Mouse (Mus musculus): Measurements from ENCODE around the gene Med12l. TPM values are rescaled to one million over a fixed set of nuclear protein-coding genes. Genes with fewer than 3 reads are reported as not detected.
A peak's percentile ranks its signal among the peaks of the same experiment; 100 is the strongest.

Med12l gene
- total RNA-seq, 1 experiment from 2014 or later, result 10.6 TPM

- no peak for ATAC-seq (replicated peaks in 1 of 2; ENCODE audit: insufficient read depth in 1 of 2, low FRiP score in 2 of 2, low TSS enrichment in 1 of 2, low read depth in 1 of 2, poor library complexity in 2 of 2, severe bottlenecking in 2 of 2)
Measured at GRCm38 (mm10) chr3:59194099-59194498, 188.5 kb downstream of the Med12l start.

- ATAC-seq (replicated peaks in 1 of 2; ENCODE audit: insufficient read depth in 1 of 2, low FRiP score in 2 of 2, low TSS enrichment in 1 of 2, low read depth in 1 of 2, poor library complexity in 2 of 2, severe bottlenecking in 2 of 2), result no peak
Measured at GRCm38 (mm10) chr3:59194938-59195337, 189.3 kb downstream of the Med12l start, which contains the start of gene Gpr87. Gpr87 (minus strand) TSS chr3:59195104.

GRCm38 (mm10) chr3:59197329-59197948, 191.8 kb downstream of the Med12l start:
- ATAC-seq (replicated peaks in 1 of 2; ENCODE audit: insufficient read depth in 1 of 2, low FRiP score in 2 of 2, low TSS enrichment in 1 of 2, low read depth in 1 of 2, poor library complexity in 2 of 2, severe bottlenecking in 2 of 2), result no peak

GRCm38 (mm10) chr3:59203802-59204520, 198.3 kb downstream of the Med12l start:
- ATAC-seq (replicated peaks in 1 of 2; ENCODE audit: insufficient read depth in 1 of 2, low FRiP score in 2 of 2, low TSS enrichment in 1 of 2, low read depth in 1 of 2, poor library complexity in 2 of 2, severe bottlenecking in 2 of 2), result 0 out of 4 replicates have a peak, but pooled peaks of 1 of the 2 experiments have one; percentile 24

GRCm38 (mm10) chr3:59204719-59205503, 199.3 kb downstream of the Med12l start:
- ATAC-seq (replicated peaks in 1 of 2; ENCODE audit: insufficient read depth in 1 of 2, low FRiP score in 2 of 2, low TSS enrichment in 1 of 2, low read depth in 1 of 2, poor library complexity in 2 of 2, severe bottlenecking in 2 of 2), result no peak

- peak; percentile 25 to 33; a peak in 2 of 4 replicates for ATAC-seq (replicated peaks in 1 of 2; ENCODE audit: insufficient read depth in 1 of 2, low FRiP score in 2 of 2, low TSS enrichment in 1 of 2, low read depth in 1 of 2, poor library complexity in 2 of 2, severe bottlenecking in 2 of 2)
Measured at GRCm38 (mm10) chr3:59205941-59206340, 200.3 kb downstream of the Med12l start.

- 0 out of 4 replicates have a peak, but pooled peaks of 1 of the 2 experiments have one; percentile 6 for ATAC-seq (replicated peaks in 1 of 2; ENCODE audit: insufficient read depth in 1 of 2, low FRiP score in 2 of 2, low TSS enrichment in 1 of 2, low read depth in 1 of 2, poor library complexity in 2 of 2, severe bottlenecking in 2 of 2)
Measured at GRCm38 (mm10) chr3:59208650-59209548, 203.3 kb downstream of the Med12l start.

- ATAC-seq (replicated peaks in 1 of 2; ENCODE audit: insufficient read depth in 1 of 2, low FRiP score in 2 of 2, low TSS enrichment in 1 of 2, low read depth in 1 of 2, poor library complexity in 2 of 2, severe bottlenecking in 2 of 2), result no peak
Measured at GRCm38 (mm10) chr3:59210089-59210488, 204.5 kb downstream of the Med12l start.

GRCm38 (mm10) chr3:59210727-59211126, 205.1 kb downstream of the Med12l start, which contains the start of gene P2ry13:
P2ry13 (minus strand) TSS chr3:59210882.
- ATAC-seq (replicated peaks in 1 of 2; ENCODE audit: insufficient read depth in 1 of 2, low FRiP score in 2 of 2, low TSS enrichment in 1 of 2, low read depth in 1 of 2, poor library complexity in 2 of 2, severe bottlenecking in 2 of 2), result peak; percentile 74 to 75

- peak; percentile 36 to 53; a peak in 3 of 4 replicates for ATAC-seq (replicated peaks in 1 of 2; ENCODE audit: insufficient read depth in 1 of 2, low FRiP score in 2 of 2, low TSS enrichment in 1 of 2, low read depth in 1 of 2, poor library complexity in 2 of 2, severe bottlenecking in 2 of 2)
Measured at GRCm38 (mm10) chr3:59211784-59212183, 206.2 kb downstream of the Med12l start.

GRCm38 (mm10) chr3:59212404-59212803, 206.8 kb downstream of the Med12l start:
- peak in 1 of 2 experiments; percentile 23; a peak in 1 of 4 replicates for ATAC-seq (replicated peaks in 1 of 2; ENCODE audit: insufficient read depth in 1 of 2, low FRiP score in 2 of 2, low TSS enrichment in 1 of 2, low read depth in 1 of 2, poor library complexity in 2 of 2, severe bottlenecking in 2 of 2)

GRCm38 (mm10) chr3:59217211-59217610, 211.6 kb downstream of the Med12l start:
- ATAC-seq (replicated peaks in 1 of 2; ENCODE audit: insufficient read depth in 1 of 2, low FRiP score in 2 of 2, low TSS enrichment in 1 of 2, low read depth in 1 of 2, poor library complexity in 2 of 2, severe bottlenecking in 2 of 2), result no peak

- ATAC-seq (replicated peaks in 1 of 2; ENCODE audit: insufficient read depth in 1 of 2, low FRiP score in 2 of 2, low TSS enrichment in 1 of 2, low read depth in 1 of 2, poor library complexity in 2 of 2, severe bottlenecking in 2 of 2), result no peak
Measured at GRCm38 (mm10) chr3:59219326-59219725, 213.7 kb downstream of the Med12l start.

GRCm38 (mm10) chr3:59222303-59222702, 216.7 kb downstream of the Med12l start:
- no peak for ATAC-seq (replicated peaks in 1 of 2; ENCODE audit: insufficient read depth in 1 of 2, low FRiP score in 2 of 2, low TSS enrichment in 1 of 2, low read depth in 1 of 2, poor library complexity in 2 of 2, severe bottlenecking in 2 of 2)

- ATAC-seq (replicated peaks in 1 of 2; ENCODE audit: insufficient read depth in 1 of 2, low FRiP score in 2 of 2, low TSS enrichment in 1 of 2, low read depth in 1 of 2, poor library complexity in 2 of 2, severe bottlenecking in 2 of 2), result no peak
Measured at GRCm38 (mm10) chr3:59225411-59225810, 219.8 kb downstream of the Med12l start.

GRCm38 (mm10) chr3:59227696-59228095, 222.1 kb downstream of the Med12l start:
- ATAC-seq (replicated peaks in 1 of 2; ENCODE audit: insufficient read depth in 1 of 2, low FRiP score in 2 of 2, low TSS enrichment in 1 of 2, low read depth in 1 of 2, poor library complexity in 2 of 2, severe bottlenecking in 2 of 2), result no peak
